Mouse (Mus musculus) hindbrain, embryonic 10.5 days (tissue): ENCODE measurements at regions not wholly inside any gene's neighbourhood (a gene's known extent, or its start where the extent isn't known, plus 50 kb on each side); places are given as distances from the start of the nearest gene placed in this dataset.
A peak's percentile ranks its signal among the peaks of the same experiment; 100 is the strongest.

Experiments
- DNase-seq: peaks from one replicate; pipeline ENCODE4 v3.0.0-alpha.2; 2017; ENCODE audit warnings: low spot score
- H3K27ac ChIP-seq: fragments of 300-500 bp; sonication (generic); 2 replicates; pipeline ENCODE4 v1.5.1; 2016; ENCODE audit warnings: mild to moderate bottlenecking, moderate library complexity
- H3K27me3 ChIP-seq: fragments of 300-500 bp; sonication (generic); 2 replicates; pipeline ENCODE4 v1.6.1; 2016; ENCODE audit warnings: mild to moderate bottlenecking; ENCODE audit not compliant: poor library complexity, insufficient read depth, severe bottlenecking
- H3K36me3 ChIP-seq: fragments of 300-500 bp; sonication (generic); 2 replicates; pipeline ENCODE4 v1.6.1; 2016; ENCODE audit warnings: mild to moderate bottlenecking, moderate library complexity
- H3K4me1 ChIP-seq: fragments of 300-500 bp; sonication (generic); replicated peaks from 2 replicates; pipeline ENCODE4 v1.6.1; 2016; ENCODE audit warnings: mild to moderate bottlenecking
- H3K4me3 ChIP-seq: fragments of 300-500 bp; sonication (generic); 2 replicates; pipeline ENCODE4 v1.5.1; 2016; ENCODE audit warnings: mild to moderate bottlenecking, moderate library complexity
- H3K9me3 ChIP-seq: fragments of 300-500 bp; sonication (generic); 2 replicates; pipeline ENCODE4 v1.6.1; 2016; ENCODE audit warnings: mild to moderate bottlenecking, moderate library complexity
- WGBS: fragments of 180-500 bp; shearing (Covaris S2); methylation state at CpG from one replicate; pipeline ENCODE4 v1.1.7; 2016; 5-methylcytosine and 5-hydroxymethylcytosine counted together

DNA sequence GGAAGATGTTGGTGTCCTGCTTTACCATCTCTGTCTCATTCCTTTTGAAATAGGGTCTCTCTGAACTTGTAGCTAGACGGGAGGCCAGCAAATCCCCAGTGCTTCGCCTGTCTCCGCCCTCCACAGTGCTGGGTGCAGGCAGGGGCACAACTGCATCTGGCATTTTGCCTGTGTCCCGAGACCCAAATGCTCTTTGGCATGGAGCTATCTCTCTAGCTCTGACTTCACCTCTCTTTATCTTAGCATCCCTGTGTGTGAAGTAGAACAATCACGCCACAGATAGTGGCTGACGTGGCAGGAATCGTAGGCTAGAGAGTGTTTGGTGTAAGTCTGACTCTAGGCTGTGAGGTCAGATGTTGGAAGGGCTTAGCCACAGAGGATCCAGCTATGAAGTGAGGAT is 53.2 kb upstream of the Neurl1b start:
- H3K4me1 ChIP-seq: peaks cover 40% of the 10 kb centered on the region
- WGBS: 80% methylated on average over 7 of the region's 7 CpGs
- no peaks in the 10 kb centered on the region for H3K36me3 ChIP-seq
- H3K27ac ChIP-seq: peak overlapping the region; percentile 59; the same call in 1 of the 2 replicates
- H3K4me3 ChIP-seq: no peak overlapping the region
- H3K27me3 ChIP-seq: no peaks in the 10 kb centered on the region
- no peaks in the 10 kb centered on the region for H3K9me3 ChIP-seq
- DNase-seq: no peak

DNA sequence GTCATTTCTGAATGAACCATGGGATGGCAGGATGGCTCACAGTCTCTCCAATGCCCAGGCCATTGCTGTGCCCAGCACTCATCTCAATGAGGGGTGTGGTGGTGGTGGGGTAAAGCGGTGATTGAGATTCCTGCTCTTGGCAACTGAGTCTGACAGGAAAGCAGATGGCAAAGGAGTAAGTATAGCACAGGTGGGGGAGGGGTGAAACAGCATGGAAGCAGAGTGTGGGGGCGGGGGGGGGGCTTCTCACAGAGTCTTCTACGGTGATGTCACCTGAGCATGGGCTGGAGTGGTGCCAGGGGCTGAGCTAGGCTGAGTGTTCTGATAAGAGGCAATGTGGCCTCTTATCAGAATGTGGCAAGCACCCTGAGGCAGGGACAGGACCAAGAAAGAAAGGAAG is 52.6 kb upstream of the Neurl1b start:
- Histone ChIP-seq H3K27me3 (no peaks in the 10 kb centered on the region), H3K4me3 (no peak overlapping the region), H3K27ac (peak overlapping the region; percentile 59; the same call in 1 of the 2 replicates), H3K36me3 (no peaks in the 10 kb centered on the region), H3K4me1 (peaks cover 40% of the 10 kb centered on the region), H3K9me3 (no peaks in the 10 kb centered on the region)
- WGBS: 54% methylated on average over 3 of the region's 3 CpGs
- DNase-seq: no peak

DNA sequence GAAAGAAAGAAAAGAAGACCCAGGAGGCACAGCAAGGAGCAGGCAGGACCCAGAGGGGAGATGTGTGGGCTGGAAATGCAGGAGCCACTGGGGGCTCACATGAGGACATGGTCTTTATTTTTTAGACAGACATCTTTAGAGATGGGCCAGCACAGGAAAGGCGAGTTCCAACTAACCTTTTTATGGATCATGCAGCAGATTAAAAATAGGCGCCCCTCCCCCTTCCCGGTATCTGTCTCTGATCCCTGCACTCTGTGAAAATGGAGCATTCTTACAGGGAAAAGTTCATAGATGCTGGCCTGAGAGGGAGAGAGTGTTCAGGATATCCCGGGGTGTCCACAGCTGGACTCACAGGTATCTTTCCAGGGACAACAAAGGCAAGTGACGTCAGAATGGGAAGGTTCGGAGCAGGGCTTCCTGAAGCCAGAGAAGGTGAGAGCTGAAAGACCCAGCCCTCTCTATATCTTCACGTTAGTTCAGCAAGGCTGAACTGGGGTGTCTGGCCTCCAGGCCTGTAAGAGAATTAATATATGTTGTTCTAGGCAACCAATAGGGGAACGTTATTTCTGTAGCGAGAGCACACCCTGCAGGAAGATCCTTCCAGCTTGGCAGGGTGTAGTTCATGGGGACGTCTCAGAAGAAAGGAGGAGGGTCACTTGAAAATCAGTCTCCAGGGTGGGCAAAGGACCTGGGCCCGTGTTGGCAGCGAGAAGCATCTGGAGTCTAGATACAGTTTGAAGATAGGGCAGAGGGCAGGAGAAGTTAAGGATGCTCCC is 51.9 kb upstream of the Neurl1b start:
- Histone ChIP-seq H3K4me1 (peaks cover 44% of the 10 kb centered on the region), H3K9me3 (no peaks in the 10 kb centered on the region), H3K36me3 (no peaks in the 10 kb centered on the region), H3K27ac (0 out of 2 replicates have a peak overlapping the region, but pooled peaks have one; percentile 81), H3K27me3 (no peaks in the 10 kb centered on the region), H3K4me3 (no peak overlapping the region)
- WGBS: 67% methylated on average over 12 of the region's 12 CpGs
- DNase-seq: no peak

DNA sequence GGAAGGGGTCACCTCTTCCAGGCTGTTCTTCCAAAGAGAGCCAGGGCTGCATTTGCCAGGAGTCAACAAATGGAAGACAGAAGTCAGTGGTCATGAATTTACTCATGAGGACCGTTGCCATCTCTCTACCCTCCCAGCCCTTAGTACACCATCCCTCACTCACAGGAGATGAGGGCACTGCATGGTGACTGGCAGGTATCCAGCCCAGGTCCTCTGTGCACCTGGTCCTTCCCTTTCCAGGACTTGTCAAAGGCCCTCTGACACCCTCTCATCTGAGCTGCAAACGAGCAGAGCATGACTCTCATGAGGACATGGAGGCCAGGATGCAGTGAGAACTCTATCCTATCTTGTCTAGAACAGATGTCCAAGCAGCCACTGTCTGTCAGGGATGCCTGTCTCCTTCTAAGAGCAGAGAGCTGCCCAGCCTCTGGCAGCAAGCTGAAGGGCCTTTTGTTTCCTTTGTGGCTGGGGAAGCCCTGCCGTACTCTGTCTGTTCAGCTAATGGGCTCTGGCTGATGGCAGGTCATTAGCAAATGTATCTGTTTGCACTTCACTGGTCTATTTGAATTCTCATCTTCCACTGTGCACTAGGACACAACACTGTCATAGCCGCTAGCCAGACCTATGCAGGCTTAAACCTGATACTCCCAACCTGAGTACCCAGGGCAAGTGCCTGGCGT is 50.6 kb upstream of the Neurl1b start:
- H3K27me3 ChIP-seq: no peaks in the 10 kb centered on the region
- H3K4me3 ChIP-seq: no peak overlapping the region
- DNase-seq: no peak
- peak overlapping the region; percentile 81 for H3K27ac ChIP-seq
- peaks cover 46% of the 10 kb centered on the region for H3K4me1 ChIP-seq
- WGBS: 59% methylated on average over 5 of the region's 5 CpGs
- no peaks in the 10 kb centered on the region for H3K9me3 ChIP-seq
- H3K36me3 ChIP-seq: no peaks in the 10 kb centered on the region
